Mouse (Mus musculus): ENCODE results near the gene Nudt9. TPM values are rescaled to one million over a fixed set of nuclear protein-coding genes. Genes with fewer than 3 reads are reported as not detected.

The Nudt9 gene
- polyA plus RNA-seq, 1 experiment: 59.8 TPM

DNA sequence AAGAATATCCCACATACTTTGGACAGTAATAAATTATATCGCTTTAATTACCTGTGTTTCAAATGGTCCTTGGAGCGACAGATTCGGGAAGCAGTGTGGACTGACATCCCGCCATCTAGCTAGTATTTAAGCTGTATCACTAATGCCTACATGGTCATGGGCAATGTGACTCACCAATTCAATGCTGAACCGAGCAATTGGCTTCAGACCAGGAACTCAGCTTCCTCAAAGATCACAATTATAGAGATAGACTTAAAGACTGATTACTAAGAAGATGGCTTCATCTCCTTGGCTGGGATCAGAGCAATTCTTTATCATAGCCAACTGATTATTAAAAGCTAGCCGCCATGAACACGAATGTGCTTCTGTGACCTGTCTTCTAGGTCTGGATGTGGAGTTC lies 31.4 kb downstream of the Nudt9 start, which contains the start of gene Gm17660:
Gm17660 (minus strand) TSS at position 101 of the 400 bp plus-strand sequence.
- DNase-seq (ENCODE audit: low read depth): no peak

DNA sequence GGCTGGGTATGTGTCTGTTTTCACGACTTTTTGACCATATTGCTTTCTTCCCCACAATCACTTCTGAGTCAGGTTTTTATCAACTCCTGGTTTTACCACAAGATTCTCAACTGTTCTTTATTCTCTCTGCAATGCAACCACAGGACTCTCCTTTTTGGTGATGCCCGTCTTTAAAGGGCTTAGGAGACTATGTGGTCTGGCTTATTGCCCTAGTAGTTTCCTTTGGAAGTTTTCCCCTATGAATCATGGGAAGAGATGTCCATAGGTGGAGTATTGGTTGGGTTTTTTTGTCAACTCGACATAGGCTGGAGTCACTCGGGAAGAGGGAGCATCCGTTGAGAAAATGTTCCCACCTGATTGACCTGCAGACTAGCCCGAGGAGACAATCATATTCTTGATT lies 34.6 kb downstream of the Nudt9 start:
- no peak for DNase-seq (ENCODE audit: low read depth)

DNA sequence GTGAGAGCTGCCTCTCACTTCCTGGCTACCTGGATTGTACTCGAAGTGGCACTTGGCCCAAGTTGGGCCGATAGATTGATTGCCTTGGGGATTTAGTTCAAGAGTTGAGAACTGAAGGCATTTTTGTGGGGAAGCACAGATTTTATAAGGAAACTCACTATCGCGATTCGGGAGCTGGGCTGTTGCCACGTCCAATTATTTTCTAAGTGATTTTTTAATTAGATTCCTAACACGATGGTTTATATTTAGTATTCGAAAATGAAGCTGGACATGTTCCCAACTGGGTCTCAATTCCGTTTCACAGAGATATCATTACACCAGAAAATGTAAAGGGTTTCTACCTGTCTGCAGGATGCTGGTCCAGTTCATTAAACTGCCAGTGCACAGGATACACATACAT lies 39.3 kb downstream of the Nudt9 start:
- DNase-seq (ENCODE audit: low read depth): no peak

DNA sequence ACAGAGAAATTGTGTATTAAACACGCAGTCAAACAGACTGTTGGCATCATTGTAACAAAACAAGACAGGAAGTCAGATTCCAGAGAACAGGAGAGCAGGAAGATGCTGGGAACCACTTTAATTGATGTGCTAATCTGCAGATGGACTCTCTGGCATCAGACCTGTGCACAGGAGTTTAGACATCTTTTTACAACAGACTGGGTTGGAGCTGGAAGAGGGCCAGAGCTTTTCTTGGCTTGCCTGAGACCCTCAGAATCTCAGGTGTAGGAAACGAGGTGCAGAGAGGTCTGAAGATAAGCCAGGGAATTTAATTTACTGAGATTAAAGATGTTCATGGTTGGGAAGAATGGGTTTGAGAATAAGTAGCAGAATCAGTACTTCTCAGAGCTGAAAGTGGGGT lies 43.6 kb downstream of the Nudt9 start:
- DNase-seq (ENCODE audit: low read depth): no peak

DNA sequence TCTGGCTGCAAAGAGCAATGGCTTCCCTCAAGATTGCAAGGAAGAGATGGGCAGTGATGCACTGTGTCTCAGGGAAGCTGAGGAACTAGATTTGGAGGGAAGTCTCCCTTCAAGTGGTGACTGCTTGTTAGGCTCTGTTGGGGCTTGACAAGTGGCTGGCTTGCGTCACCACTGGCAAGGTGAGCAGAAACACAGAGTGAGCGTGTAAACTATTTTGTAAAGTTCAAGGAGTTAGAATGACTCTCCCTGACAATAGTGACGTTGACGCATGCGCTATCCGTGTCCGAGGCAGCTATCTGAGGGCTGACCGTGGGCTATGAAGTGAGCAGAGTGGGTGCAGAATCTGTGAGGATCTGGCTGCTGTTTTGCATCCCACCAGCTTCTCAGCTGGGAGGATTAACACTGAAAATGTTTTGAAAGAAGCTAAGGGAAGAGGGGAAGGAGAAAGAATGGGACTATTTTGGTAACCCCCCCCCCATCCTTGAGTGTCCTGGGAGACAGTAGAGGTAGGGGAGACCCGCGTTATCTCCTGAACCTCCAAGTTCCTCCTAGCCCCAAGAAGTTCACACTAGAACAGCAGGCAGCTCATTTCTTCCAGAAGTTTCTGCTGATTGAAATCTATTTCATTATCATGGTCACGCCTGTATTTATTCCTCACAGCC lies 49.4 kb downstream of the Nudt9 start:
- DNase-seq (ENCODE audit: low read depth): no peak

DNA sequence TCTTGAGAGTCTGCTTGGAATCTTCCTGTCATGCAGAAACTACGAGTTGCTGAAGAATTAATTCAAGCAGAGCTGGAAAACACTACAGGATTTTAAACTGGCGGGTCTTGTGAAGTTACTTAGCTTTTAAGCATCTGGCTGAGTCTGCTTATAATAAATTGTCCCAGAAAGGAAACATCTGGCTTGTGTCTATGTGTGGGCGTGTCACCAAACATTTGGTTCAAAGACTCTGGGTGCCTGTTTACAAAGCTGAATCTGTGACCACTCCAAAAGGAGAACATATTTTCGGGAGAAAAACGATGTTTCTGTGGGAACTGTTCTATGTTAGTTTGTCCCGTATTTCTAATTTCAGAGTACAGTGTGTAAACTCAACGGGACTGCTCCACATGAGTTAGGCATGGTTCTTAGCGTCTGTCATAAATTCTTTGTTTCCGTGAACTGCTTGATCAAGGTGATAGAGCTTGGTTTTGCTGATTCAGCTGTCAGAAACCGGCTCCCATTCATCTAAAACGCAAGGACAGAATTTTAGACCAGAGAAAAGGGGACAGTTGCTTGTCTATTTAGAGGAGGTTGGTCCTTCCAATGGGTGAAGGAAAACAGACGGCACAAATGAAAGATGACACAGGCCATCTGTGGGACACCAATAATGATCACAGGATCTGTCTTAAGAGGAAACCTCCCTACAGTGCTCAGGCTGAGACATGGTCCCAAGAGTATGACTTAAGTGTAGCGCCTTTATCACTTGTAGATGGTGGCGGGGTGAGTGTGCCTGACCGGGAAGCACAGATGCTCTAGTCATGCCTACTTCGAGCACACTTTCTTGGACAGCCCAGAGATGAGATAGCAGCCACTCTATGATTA lies 50.2 kb downstream of the Nudt9 start:
- no peak for DNase-seq (ENCODE audit: low read depth)

DNA sequence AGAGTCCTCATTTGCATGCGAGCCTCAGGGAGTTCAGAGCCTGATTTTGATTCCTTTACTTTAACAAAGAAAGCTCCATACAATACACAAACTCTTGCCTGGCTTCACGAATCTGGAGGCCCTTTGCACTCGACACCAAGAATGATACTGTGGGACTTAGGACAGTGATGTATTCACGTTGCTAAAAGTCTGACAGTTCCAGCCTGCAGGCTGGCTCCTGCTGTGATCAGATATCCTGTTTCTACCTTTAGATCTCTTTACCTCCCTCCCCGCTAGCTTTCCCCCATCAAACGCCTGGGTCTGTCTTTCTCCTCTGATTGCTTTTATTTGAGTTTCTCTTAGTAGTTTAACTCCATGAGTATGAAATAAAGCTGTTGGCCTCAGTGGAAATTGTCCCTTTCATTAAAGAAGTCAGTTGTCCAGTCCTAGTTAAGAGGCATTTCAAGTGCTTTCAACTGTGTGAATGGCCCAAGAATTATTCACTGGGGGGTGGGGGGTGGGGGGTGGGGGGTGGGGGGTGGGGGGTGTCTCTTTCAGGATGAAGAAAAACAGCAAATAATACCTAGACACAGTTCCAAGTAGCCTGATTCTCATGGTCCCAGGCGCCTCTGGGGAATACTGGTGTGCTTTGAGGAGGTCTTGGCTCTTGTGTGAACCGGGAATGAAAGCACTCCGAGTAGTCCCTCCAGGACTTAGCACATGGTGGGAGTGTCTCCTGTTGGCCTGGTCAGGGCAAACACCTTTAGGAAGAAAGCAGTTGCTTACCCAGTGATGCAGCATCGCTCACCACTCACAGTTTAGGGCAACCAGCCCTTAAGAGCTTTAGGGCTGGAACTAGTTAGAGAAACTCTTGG lies 55.8 kb downstream of the Nudt9 start:
- DNase-seq (ENCODE audit: low read depth): no peak

DNA sequence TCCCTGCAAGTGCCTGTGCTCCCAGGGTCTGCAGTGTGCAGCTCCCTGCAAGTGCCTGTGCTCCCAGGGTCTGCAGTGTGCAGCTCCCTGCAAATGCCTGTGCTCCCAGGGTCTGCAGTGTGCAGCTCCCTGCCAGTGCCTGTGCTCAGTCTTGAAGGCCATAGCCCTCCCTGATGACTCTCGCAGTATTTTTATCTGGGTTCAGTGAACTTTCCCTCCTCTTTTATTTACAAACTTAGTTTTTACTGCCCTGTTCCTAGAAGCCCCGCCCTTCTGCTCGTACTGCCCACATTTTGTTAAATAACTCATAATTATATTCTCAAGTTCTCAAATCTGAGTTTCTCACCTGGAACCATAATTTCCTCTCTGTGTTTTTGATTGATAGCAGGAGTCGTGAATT lies 57.1 kb downstream of the Nudt9 start:
- no peak for DNase-seq (ENCODE audit: low read depth)

DNA sequence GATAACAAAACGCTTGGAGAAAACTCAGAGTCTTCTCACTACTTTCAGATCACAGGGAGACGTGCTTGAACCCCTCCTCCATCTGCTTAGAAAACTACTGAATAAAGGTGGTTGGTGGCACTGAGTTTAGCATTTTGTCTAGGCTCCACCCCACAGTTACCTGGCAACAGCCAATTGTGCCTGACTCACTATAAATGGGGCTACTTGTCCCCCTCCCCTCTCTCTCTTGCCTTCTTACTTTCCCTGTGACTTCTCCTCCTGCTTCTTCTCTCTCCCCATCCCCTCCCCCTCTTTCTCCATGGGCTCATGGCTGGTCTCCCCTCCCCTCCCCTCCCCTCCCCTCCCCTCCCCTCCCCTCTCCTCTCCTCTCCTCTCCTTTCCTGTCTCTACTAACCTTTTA lies 58.0 kb downstream of the Nudt9 start:
- DNase-seq (ENCODE audit: low read depth): no peak

DNA sequence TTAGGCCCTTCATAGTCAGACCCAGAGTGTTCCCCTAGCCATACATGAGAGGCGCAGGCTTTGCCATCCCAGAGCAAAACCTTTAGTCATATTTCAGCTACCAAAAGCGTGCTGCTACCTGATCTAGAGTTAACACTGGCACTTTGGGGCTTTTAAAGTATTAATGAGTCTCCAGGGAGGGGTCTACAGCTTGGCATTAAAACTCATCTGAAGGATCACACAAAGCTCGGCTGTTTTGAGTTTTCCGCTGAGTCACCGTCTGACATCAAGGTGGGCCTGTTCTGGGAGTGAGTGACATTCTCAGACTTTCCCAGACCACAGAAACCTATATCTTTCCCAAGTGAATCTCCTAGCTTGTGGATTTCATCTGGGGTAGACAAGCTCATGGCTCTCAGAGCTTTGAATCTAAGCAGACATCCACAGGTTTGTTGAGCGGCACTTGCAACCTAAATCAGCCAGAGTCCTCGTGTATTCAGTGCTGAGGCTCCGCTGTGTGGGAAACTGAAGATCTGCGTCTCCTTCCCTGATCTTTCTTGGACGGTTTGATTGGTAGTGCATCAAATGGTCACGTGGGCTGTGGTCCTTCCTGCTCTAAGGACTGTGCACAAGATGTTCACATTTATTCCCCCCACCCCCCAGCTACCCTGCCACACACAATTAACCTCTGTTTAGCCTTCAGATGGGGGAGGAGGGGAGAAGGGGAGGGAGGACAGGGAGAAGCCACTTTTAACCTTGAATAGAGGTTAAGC lies 62.2 kb downstream of the Nudt9 start:
- no peak for DNase-seq (ENCODE audit: low read depth)

DNA sequence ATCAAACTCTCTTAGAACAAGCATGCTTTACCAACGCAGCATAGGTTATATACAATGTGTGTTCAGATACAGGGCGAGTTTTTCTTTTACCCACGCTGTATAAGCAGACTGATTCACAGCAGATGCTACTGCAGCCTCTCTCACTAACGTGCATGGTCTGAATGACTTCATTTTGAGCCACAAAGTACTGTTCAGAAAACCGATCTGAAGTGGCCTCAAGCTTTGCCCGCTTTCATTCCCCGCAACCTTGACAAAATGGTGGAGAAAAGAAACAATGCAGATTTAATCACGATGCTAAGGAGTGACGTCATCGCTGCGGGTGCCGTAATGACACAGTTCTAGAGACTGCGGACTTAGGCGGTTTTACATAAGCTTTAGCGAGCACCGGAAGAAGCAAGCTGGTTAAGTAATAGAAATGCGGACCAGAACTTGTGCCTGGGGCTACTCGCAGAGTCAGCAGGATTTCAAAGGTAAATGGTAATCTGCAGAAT lies 62.8 kb downstream of the Nudt9 start:
- no peak for DNase-seq (ENCODE audit: low read depth)

DNA sequence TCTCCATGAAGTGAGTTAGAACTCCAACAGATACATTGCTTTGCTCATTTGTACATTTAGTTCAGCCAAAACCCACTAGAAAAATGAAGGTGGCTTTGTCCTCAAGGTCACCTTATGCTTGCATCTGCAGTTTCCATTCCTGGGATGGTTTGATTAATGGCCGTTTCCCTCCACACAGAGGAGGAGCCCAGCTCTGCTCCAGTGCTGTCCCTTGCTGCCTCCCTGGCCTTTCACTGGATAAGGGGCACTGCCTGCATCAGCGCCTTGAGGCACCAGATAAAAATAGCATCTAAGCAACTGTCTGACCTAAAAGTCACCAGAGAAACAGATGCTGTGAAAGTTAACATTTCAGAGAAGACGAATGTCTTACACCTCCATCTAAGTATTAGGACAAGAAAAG lies 63.4 kb downstream of the Nudt9 start:
- no peak for DNase-seq (ENCODE audit: low read depth)

DNA sequence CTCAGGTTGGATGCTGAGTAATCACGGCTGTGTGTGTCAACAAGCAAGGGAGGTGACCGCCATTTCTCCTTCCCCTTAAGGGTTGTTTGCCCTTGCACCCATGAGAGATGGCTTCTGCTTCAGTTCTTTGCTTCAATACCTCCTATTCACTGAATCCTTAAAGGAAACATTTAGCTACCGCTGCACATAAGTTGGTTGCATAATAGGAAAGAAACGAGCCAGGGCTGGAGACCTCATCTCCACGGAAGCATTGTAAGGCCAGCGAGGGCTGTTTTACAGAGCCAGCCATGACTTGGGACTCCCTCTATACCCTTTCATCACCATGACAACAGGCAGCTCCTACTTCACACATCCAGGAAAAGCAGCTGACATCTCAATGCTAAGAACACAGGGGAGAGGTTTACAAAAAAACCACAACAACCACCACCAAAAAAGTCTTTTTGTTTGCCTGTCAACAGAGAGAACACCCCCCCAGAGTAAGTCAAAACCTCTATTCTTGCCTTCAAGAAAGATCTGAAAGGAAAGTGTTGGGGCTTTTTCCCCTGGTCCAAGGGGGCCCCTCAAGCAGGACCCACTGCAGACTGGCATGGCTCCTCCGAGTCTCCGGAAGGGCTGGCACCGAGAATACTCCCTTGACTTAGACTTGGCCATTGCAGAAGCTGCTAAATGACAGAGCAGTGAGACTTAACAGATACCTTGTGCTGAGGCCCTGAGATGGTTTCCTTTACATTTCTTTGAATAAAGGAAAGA lies 64.2 kb downstream of the Nudt9 start:
- no peak for DNase-seq (ENCODE audit: low read depth)

DNA sequence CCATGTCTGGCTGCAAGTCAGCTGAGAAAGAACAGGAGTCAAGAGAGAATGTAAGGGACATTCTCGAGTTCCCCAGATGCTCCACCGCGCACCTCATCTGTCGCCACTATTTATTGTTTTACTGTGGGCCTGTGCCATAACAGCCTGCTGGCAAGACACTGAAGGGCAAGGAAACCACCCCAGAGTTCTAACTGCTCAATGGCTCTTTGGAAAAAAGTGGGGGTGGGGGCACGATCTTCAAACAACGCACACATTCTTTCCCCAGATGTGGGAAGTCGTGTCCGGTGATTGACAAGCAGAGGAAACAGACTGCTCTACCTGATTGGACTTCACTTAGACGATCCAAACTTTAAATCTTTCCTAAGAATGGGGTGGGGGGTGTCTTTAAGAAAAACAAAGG lies 65.9 kb downstream of the Nudt9 start:
- no peak for DNase-seq (ENCODE audit: low read depth)

DNA sequence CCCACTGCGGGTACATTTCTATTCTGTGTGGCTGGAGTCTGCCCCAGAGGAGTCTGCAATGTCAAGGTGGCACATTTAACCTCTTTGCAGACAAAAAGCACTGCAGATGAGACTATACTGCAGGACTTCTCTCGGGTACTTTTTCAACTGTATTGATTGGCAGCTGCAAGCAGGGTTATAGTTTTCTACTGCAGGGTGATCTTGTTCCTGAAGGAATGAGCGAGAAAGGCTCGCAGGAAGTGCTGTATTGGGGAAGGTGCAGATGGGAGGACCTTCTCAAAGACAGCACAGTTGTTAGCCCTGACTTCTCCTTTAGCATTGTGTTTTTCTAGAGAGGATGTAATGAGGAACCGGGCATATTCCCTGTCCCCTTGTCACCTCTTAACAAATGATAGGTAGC lies 66.4 kb downstream of the Nudt9 start:
- DNase-seq (ENCODE audit: low read depth): no peak

DNA sequence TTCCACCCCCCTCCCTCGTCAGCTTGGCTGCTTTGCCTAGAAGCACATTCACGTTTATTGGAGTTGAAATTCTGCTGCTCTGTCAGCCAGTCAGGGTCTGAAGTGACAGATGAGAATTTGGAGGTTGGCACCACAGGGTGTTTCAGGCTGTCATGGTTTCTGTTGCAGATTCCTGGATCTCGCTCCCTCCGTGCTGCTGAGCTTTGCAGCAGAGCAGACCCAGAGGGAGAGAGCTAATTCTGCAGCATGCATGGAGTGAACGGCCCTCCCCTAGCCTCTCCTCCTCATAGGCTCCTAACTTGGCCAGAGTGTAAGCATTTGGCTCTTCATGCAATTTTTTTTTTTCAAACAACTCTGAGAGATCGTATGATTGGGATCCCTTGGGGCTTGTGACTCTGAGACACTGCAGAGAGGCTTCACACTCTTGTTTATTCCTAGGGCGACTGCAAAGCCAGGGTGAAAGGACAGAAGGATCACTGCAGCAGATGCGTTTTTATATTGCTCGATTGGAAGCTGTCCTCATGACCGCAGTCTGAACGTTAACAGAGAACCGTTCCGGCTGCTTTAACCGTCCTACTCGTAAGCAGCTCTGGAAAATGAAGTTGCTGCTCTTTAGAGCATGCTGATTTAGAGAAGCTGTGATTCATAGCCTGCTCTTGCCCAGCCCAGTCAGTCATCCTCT lies 67.5 kb downstream of the Nudt9 start, which contains the start of gene Sparcl1:
Sparcl1 (minus strand) TSS at position 243 of the 682 bp plus-strand sequence.
- DNase-seq (ENCODE audit: low read depth): no peak
